Mouse (Mus musculus): ENCODE measurements around the gene Pter. TPM values are rescaled to one million over a fixed set of nuclear protein-coding genes. Genes with fewer than 3 reads are reported as not detected.
A peak's percentile ranks its signal among the peaks of the same experiment; 100 is the strongest.

The Pter gene
- polyA plus RNA-seq, 1 experiment from 2014 or later, result 4.8 TPM

DNA sequence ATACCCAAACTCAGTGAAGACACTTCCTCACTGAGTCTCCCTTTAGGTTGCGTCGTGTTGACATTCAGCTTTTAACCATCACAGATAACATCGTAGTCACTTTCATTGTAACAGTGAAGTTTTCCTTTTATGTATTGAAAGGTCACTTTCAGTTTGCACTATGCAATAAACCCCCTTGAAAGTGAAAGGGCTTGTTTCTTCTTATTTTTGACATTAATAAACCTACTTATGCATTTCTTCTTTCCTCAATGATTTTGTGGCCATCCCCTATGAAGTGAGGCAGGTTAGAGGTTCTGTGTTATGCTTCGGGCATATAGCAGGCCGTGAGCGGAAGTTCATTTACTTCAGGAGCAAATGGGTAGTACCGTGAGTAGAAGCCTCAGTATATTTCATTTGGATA is 53.5 kb downstream of the Pter start:
- H3K4me1 ChIP-seq (ENCODE audit: control insufficient read depth, insufficient read depth, low read length), result no peaks in the 10 kb centered on the region
- DNase-seq, result no peak
- no peaks in the 10 kb centered on the region for H3K36me3 ChIP-seq (ENCODE audit: control insufficient read depth, insufficient read depth, low read length)
- no peaks in the 10 kb centered on the region for H3K27me3 ChIP-seq (ENCODE audit: control insufficient read depth, insufficient read depth, low read length)
- no peak overlapping the region for H3K4me3 ChIP-seq (replicated peaks; ENCODE audit: low read depth, low read length)
- H3K9ac ChIP-seq (replicated peaks; ENCODE audit: low read length), result no peak overlapping the region
- H3K4me2 ChIP-seq (ENCODE audit: low read length), result no peak overlapping the region
- 95% methylated on average over 7 of the region's 7 CpGs for WGBS
- no peak for ATAC-seq (ENCODE audit: low FRiP score, low TSS enrichment)
- H3K27ac ChIP-seq (replicated peaks; ENCODE audit: low read depth, low read length), result no peak overlapping the region
- H3K9me3 ChIP-seq (ENCODE audit: control insufficient read depth, low read length), result no peaks in the 10 kb centered on the region

DNA sequence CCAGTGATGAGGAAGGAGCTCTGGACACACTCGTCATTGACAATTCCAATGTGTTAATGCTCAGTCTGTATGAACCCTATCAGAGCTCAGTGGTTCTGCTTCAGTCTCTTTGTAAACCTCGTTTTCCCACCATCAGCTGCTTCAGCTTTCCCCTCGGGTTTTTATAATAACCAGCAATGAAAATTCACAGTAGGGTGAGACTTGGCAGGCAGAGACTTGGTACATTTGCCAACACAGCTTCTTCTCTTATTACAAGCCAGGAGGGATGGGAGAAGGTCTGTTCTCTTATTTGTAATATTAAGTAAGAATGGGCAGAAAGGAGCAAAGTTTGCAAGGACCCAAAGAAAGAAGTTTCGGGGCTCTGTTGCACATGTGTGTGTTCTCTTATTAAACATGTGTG is 54.9 kb downstream of the Pter start:
- 78% methylated on average over 4 of the region's 4 CpGs for WGBS
- ATAC-seq (ENCODE audit: low FRiP score, low TSS enrichment) (no peak), DNase-seq (no peak)
- H3K9me3 ChIP-seq (ENCODE audit: control insufficient read depth, low read length), result no peaks in the 10 kb centered on the region
- H3K4me2 ChIP-seq (ENCODE audit: low read length), result no peak overlapping the region
- no peak overlapping the region for H3K27ac ChIP-seq (replicated peaks; ENCODE audit: low read depth, low read length)
- H3K9ac ChIP-seq (replicated peaks; ENCODE audit: low read length), result no peak overlapping the region
- H3K36me3 ChIP-seq (ENCODE audit: control insufficient read depth, insufficient read depth, low read length), result no peaks in the 10 kb centered on the region
- no peaks in the 10 kb centered on the region for H3K27me3 ChIP-seq (ENCODE audit: control insufficient read depth, insufficient read depth, low read length)
- H3K4me3 ChIP-seq (replicated peaks; ENCODE audit: low read depth, low read length), result no peak overlapping the region
- H3K4me1 ChIP-seq (ENCODE audit: control insufficient read depth, insufficient read depth, low read length), result no peaks in the 10 kb centered on the region

GRCm38 (mm10) chr2:12984901-12985732 is 61.3 kb downstream of the Pter start:
- Histone ChIP-seq H3K27me3 (ENCODE audit: control insufficient read depth, insufficient read depth, low read length) (no peaks in the 10 kb centered on the region), H3K9me3 (ENCODE audit: control insufficient read depth, low read length) (no peaks in the 10 kb centered on the region), H3K9ac (replicated peaks; ENCODE audit: low read length) (no peak overlapping the region), H3K4me1 (ENCODE audit: control insufficient read depth, insufficient read depth, low read length) (no peaks in the 10 kb centered on the region), H3K27ac (replicated peaks; ENCODE audit: low read depth, low read length) (no peak overlapping the region), H3K4me3 (replicated peaks; ENCODE audit: low read depth, low read length) (no peak overlapping the region), H3K36me3 (ENCODE audit: control insufficient read depth, insufficient read depth, low read length) (no peaks in the 10 kb centered on the region), H3K4me2 (ENCODE audit: low read length) (no peak overlapping the region)
- ATAC-seq (ENCODE audit: low FRiP score, low TSS enrichment), result no peak
- WGBS, result 75% methylated on average over 4 of the region's 4 CpGs
- no peak for DNase-seq

- Histone ChIP-seq H3K9me3 (ENCODE audit: control insufficient read depth, low read length) (no peaks in the 10 kb centered on the region), H3K27me3 (ENCODE audit: control insufficient read depth, insufficient read depth, low read length) (no peaks in the 10 kb centered on the region), H3K4me3 (replicated peaks; ENCODE audit: low read depth, low read length) (no peak overlapping the region), H3K9ac (replicated peaks; ENCODE audit: low read length) (no peak overlapping the region), H3K27ac (replicated peaks; ENCODE audit: low read depth, low read length) (no peak overlapping the region), H3K4me2 (ENCODE audit: low read length) (no peak overlapping the region), H3K4me1 (ENCODE audit: control insufficient read depth, insufficient read depth, low read length) (no peaks in the 10 kb centered on the region), H3K36me3 (ENCODE audit: control insufficient read depth, insufficient read depth, low read length) (no peaks in the 10 kb centered on the region)
- 0 out of 2 replicates have a peak, but pooled peaks have one; percentile 34 for ATAC-seq (ENCODE audit: low FRiP score, low TSS enrichment)
- 62% methylated on average over 2 of the region's 2 CpGs for WGBS
- no peak for DNase-seq
Measured at GRCm38 (mm10) chr2:13000026-13000425, 76.2 kb downstream of the Pter start.

DNA sequence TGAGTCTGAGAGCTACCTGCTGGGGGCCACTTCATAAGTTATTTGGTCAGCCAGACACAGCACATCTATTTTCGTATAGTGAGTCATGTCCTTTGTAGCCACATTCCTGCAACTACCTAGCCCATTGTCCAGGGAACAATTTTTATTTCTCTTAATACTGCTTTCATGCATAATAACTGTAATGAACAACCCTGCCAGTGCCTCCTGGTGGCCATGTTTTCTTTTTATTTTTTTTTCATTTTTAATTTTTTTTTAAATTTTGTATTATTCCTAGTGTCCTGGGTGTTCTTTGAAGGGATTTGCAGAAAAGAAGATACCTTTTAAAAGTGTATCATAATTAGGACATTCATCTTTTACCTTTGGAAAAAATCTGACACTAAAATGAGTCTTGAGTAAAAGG is 84.6 kb downstream of the Pter start:
- H3K36me3 ChIP-seq (ENCODE audit: control insufficient read depth, insufficient read depth, low read length), result no peaks in the 10 kb centered on the region
- H3K4me3 ChIP-seq (replicated peaks; ENCODE audit: low read depth, low read length), result no peak overlapping the region
- 75% methylated on average over 1 of the region's 1 CpGs for WGBS
- H3K9ac ChIP-seq (replicated peaks; ENCODE audit: low read length), result no peak overlapping the region
- ATAC-seq (ENCODE audit: low FRiP score, low TSS enrichment) (no peak), DNase-seq (no peak)
- no peaks in the 10 kb centered on the region for H3K9me3 ChIP-seq (ENCODE audit: control insufficient read depth, low read length)
- no peak overlapping the region for H3K4me2 ChIP-seq (ENCODE audit: low read length)
- peaks cover 43% of the 10 kb centered on the region for H3K27me3 ChIP-seq (ENCODE audit: control insufficient read depth, insufficient read depth, low read length)
- peaks cover 15% of the 10 kb centered on the region; the same call in 1 of the 2 replicates for H3K4me1 ChIP-seq (ENCODE audit: control insufficient read depth, insufficient read depth, low read length)
- no peak overlapping the region for H3K27ac ChIP-seq (replicated peaks; ENCODE audit: low read depth, low read length)

DNA sequence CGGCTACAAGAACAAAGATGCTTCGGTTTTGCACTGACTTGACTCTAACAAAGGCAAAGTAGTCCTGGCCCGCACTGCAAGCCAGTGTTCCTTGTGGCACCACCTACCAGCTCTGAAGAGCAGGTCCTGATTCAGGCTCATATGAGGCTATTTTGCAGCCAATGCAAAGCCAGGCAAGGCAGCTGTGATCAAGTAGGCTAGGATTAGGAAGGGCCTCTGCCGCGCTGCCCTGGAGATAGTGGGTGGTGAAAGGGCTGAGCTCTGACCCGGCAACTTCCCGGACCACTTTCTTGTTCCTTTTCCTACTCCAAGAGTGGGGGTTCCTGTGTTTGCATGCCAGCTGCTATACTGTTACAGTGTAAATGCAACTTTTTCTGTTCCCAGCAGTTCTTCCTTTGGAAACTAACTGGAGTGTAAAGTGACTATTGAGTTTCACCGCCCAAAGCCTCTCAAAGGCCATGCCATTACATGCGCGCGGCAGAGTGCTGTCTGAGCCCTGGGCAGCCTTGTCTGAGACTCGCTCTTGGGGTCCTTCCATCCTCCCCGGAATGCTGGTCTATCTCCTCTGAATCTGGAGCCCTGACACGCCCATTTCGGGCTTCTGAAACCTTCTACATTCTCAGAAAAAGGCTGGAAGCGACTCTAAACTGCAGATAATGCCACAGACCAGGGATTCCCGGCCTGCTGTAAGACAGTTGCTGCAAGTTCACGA is 85.6 kb downstream of the Pter start:
- peaks cover 15% of the 10 kb centered on the region; the same call in 1 of the 2 replicates for H3K4me1 ChIP-seq (ENCODE audit: control insufficient read depth, insufficient read depth, low read length)
- peak overlapping the region; percentile 100 for H3K4me2 ChIP-seq (ENCODE audit: low read length)
- no peaks in the 10 kb centered on the region for H3K36me3 ChIP-seq (ENCODE audit: control insufficient read depth, insufficient read depth, low read length)
- peaks cover 47% of the 10 kb centered on the region for H3K27me3 ChIP-seq (ENCODE audit: control insufficient read depth, insufficient read depth, low read length)
- no peak; the same call in 1 of the 2 replicates for ATAC-seq (ENCODE audit: low FRiP score, low TSS enrichment)
- H3K4me3 ChIP-seq (replicated peaks; ENCODE audit: low read depth, low read length), result peak overlapping the region; percentile 54
- 5% methylated on average over 18 of the region's 18 CpGs for WGBS
- DNase-seq, result peak; percentile 35
- H3K9ac ChIP-seq (replicated peaks; ENCODE audit: low read length), result peak overlapping the region; percentile 57; the same call in 1 of the 2 replicates
- no peaks in the 10 kb centered on the region for H3K9me3 ChIP-seq (ENCODE audit: control insufficient read depth, low read length)
- peak overlapping the region; percentile 41 for H3K27ac ChIP-seq (replicated peaks; ENCODE audit: low read depth, low read length)

GRCm38 (mm10) chr2:13010030-13010459 is 86.2 kb downstream of the Pter start:
- H3K9me3 ChIP-seq (ENCODE audit: control insufficient read depth, low read length), result no peaks in the 10 kb centered on the region
- H3K36me3 ChIP-seq (ENCODE audit: control insufficient read depth, insufficient read depth, low read length), result no peaks in the 10 kb centered on the region
- H3K9ac ChIP-seq (replicated peaks; ENCODE audit: low read length), result peak overlapping the region; percentile 57
- H3K27ac ChIP-seq (replicated peaks; ENCODE audit: low read depth, low read length), result peak overlapping the region; percentile 41
- DNase-seq (peak; percentile 35), ATAC-seq (ENCODE audit: low FRiP score, low TSS enrichment) (peak; percentile 18)
- H3K4me2 ChIP-seq (ENCODE audit: low read length), result peak overlapping the region; percentile 100
- H3K27me3 ChIP-seq (ENCODE audit: control insufficient read depth, insufficient read depth, low read length), result peaks cover 47% of the 10 kb centered on the region
- WGBS, result 1% methylated on average over 31 of the region's 31 CpGs
- peak overlapping the region; percentile 54 for H3K4me3 ChIP-seq (replicated peaks; ENCODE audit: low read depth, low read length)
- peaks cover 15% of the 10 kb centered on the region; the same call in 1 of the 2 replicates for H3K4me1 ChIP-seq (ENCODE audit: control insufficient read depth, insufficient read depth, low read length)

DNA sequence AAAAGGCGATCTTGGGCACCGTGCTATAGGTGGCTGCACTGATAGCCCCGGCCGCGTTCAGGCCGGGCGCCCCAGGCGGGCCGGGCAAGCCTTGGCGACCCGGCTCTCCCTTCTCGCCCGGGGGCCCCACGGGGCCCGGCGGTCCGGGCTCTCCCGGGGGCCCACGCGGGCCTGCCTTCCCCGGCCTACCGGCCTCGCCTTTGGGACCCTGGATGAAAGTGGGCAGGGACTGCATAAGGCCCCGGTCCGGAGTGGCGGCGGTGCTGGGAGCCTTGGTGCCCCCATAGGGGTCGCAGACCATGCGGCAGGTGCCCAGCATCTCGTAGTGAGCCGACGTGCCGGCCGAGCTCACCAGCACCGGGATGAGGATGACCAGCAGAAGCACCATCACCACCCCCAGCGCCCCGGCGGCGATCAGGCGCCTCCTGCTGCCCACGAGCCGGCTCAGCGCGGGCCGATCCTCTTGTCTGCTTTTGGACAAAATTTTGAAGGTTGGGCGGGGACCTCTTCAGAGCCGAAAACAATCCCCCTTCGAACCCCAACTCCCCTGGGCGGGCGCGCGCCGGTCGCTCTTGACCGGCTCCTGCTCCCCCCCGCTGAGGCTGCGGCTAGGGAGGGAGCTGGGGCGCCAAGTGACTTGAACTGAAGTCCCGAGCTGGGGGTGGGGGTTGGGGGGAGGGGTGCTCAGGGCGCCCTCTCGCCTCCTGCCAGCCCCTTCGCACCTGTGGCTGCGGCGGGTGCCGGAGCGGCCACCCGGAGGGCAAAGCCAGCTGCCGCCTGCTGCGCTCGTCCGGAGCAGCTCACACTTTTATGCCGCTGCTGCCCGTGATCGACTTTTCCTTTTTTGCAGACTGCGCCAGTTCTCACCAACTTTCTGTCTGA is 86.9 kb downstream of the Pter start:
- H3K9me3 ChIP-seq (ENCODE audit: control insufficient read depth, low read length), result no peaks in the 10 kb centered on the region
- ATAC-seq (ENCODE audit: low FRiP score, low TSS enrichment) (peak; percentile 65), DNase-seq (peak; percentile 64)
- H3K36me3 ChIP-seq (ENCODE audit: control insufficient read depth, insufficient read depth, low read length), result no peaks in the 10 kb centered on the region
- H3K4me2 ChIP-seq (ENCODE audit: low read length), result peak overlapping the region; percentile 100
- under 1% methylated on average over 74 of the region's 75 CpGs for WGBS
- peak overlapping the region; percentile 57 for H3K9ac ChIP-seq (replicated peaks; ENCODE audit: low read length)
- peak overlapping the region; percentile 54 for H3K4me3 ChIP-seq (replicated peaks; ENCODE audit: low read depth, low read length)
- H3K27ac ChIP-seq (replicated peaks; ENCODE audit: low read depth, low read length), result 0 out of 2 replicates have a peak overlapping the region, but pooled peaks have one; percentile 3
- peaks cover 15% of the 10 kb centered on the region; the same call in 1 of the 2 replicates for H3K4me1 ChIP-seq (ENCODE audit: control insufficient read depth, insufficient read depth, low read length)
- peaks cover 47% of the 10 kb centered on the region for H3K27me3 ChIP-seq (ENCODE audit: control insufficient read depth, insufficient read depth, low read length)

All from midbrain, embryonic 14.5 days (tissue).